Mouse (Mus musculus) neural tube, embryonic 11.5 days (tissue): ENCODE results near the gene Zbed4. TPM values are rescaled to one million over a fixed set of nuclear protein-coding genes. Genes with fewer than 3 reads are reported as not detected.

Experiments
- ATAC-seq: fragments of 200-750 bp; cut with Nextera tagmentation; 2 replicates; pipeline ENCODE4 v1.8.0; 2017; ENCODE audit warnings: moderate number of reproducible peaks, mild to moderate bottlenecking, moderate TSS enrichment, moderate library complexity; ENCODE audit not compliant: insufficient read depth, low FRiP score, low TSS enrichment
- DNase-seq: peaks from one replicate; pipeline ENCODE4 v3.0.0-alpha.2; 2015; ENCODE audit warnings: low spot score
- H3K27ac ChIP-seq: fragments of 300-500 bp; sonication (generic); 2 replicates; pipeline ENCODE4 v1.5.1; 2014; ENCODE audit warnings: low read depth, mild to moderate bottlenecking, low read length
- H3K27me3 ChIP-seq: fragments of 300-500 bp; sonication (generic); 2 replicates; pipeline ENCODE4 v1.6.1; 2014; ENCODE audit warnings: mild to moderate bottlenecking, low read length, mixed read lengths; ENCODE audit not compliant: control insufficient read depth, insufficient read depth
- H3K36me3 ChIP-seq: fragments of 300-500 bp; sonication (generic); 2 replicates; pipeline ENCODE4 v1.6.1; 2014; ENCODE audit warnings: mild to moderate bottlenecking, low read length, moderate library complexity, mixed read lengths; ENCODE audit not compliant: control insufficient read depth, insufficient read depth
- H3K4me1 ChIP-seq: fragments of 300-500 bp; sonication (generic); 2 replicates; pipeline ENCODE4 v1.6.1; 2014; ENCODE audit warnings: low read length, mixed read lengths; ENCODE audit not compliant: control insufficient read depth, insufficient read depth
- H3K4me2 ChIP-seq: fragments of 300-500 bp; sonication (generic); 2 replicates; pipeline ENCODE4 v1.6.1; 2014; ENCODE audit warnings: low read depth, mild to moderate bottlenecking, moderate library complexity
- H3K4me3 ChIP-seq: fragments of 300-500 bp; sonication (generic); 2 replicates; pipeline ENCODE4 v1.5.1; 2014; ENCODE audit warnings: low read depth, low read length
- H3K9ac ChIP-seq: fragments of 300-500 bp; sonication (generic); 2 replicates; pipeline ENCODE4 v1.6.1; 2014; ENCODE audit warnings: mild to moderate bottlenecking, low read length
- H3K9me3 ChIP-seq: fragments of 300-500 bp; sonication (generic); 2 replicates; pipeline ENCODE4 v1.6.1; 2016; ENCODE audit warnings: low read length; ENCODE audit not compliant: control insufficient read depth
- WGBS: fragments of 180-500 bp; shearing (Covaris S2); extraction: QIAGEN DNeasy Blood & Tissue Kit; methylation state at CpG from one replicate; pipeline ENCODE4 v1.1.7; 2014; 5-methylcytosine and 5-hydroxymethylcytosine counted together
- polyA plus RNA-seq: library from polyadenylated mRNA; unstranded; fragments of >200 nt; fragmentation: Nextera tagmentation; extraction: Ambion mirVana; gene quantifications from 2 replicates; pipeline ENCODE4 v1.2.1, GENCODE M21; 2014

The Zbed4 gene
- polyA plus RNA-seq, 1 experiment from 2014 or later = 48.6 TPM

- H3K9me3 ChIP-seq = no peaks in the 10 kb centered on the region
- no peaks in the 10 kb centered on the region for H3K27me3 ChIP-seq
- H3K4me1 ChIP-seq = peaks cover 14% of the 10 kb centered on the region
- no peak overlapping the region for H3K27ac ChIP-seq
- no peak overlapping the region for H3K9ac ChIP-seq
- no peak for ATAC-seq
- DNase-seq = no peak
- H3K36me3 ChIP-seq = peaks cover 16% of the 10 kb centered on the region
- H3K4me3 ChIP-seq = no peak overlapping the region
- WGBS = 82% methylated on average over 7 of the region's 7 CpGs
- H3K4me2 ChIP-seq = no peak overlapping the region
Measured at GRCm38 (mm10) chr15:88821403-88821802, 69.9 kb downstream of the Zbed4 start.

- Histone ChIP-seq H3K9ac (no peak overlapping the region), H3K27ac (no peak overlapping the region), H3K27me3 (no peaks in the 10 kb centered on the region), H3K36me3 (peaks cover 16% of the 10 kb centered on the region), H3K4me1 (peaks cover 14% of the 10 kb centered on the region), H3K9me3 (no peaks in the 10 kb centered on the region), H3K4me3 (no peak overlapping the region), H3K4me2 (no peak overlapping the region)
- DNase-seq (no peak), ATAC-seq (no peak)
- 94% methylated on average over 7 of the region's 7 CpGs for WGBS
Measured at GRCm38 (mm10) chr15:88822513-88822912, 71.1 kb downstream of the Zbed4 start.

- Histone ChIP-seq H3K4me3 (no peak overlapping the region), H3K27me3 (no peaks in the 10 kb centered on the region), H3K9ac (no peak overlapping the region), H3K27ac (no peak overlapping the region), H3K36me3 (peaks cover 16% of the 10 kb centered on the region), H3K9me3 (no peaks in the 10 kb centered on the region), H3K4me2 (no peak overlapping the region), H3K4me1 (peaks cover 13% of the 10 kb centered on the region)
- ATAC-seq = no peak
- no peak for DNase-seq
- WGBS = 94% methylated on average over 5 of the region's 5 CpGs
Measured at GRCm38 (mm10) chr15:88823376-88823775, 71.9 kb downstream of the Zbed4 start.

GRCm38 (mm10) chr15:88827466-88827865 is 76.0 kb downstream of the Zbed4 start:
- Histone ChIP-seq H3K9me3 (no peaks in the 10 kb centered on the region), H3K9ac (no peak overlapping the region), H3K4me2 (no peak overlapping the region), H3K4me3 (no peak overlapping the region), H3K27me3 (no peaks in the 10 kb centered on the region), H3K27ac (no peak overlapping the region), H3K36me3 (peaks cover 12% of the 10 kb centered on the region), H3K4me1 (no peaks in the 10 kb centered on the region)
- ATAC-seq (no peak), DNase-seq (no peak)
- WGBS = 91% methylated on average over 6 of the region's 6 CpGs

GRCm38 (mm10) chr15:88827991-88828799 is 76.7 kb downstream of the Zbed4 start:
- no peak overlapping the region for H3K4me3 ChIP-seq
- no peak overlapping the region for H3K4me2 ChIP-seq
- no peaks in the 10 kb centered on the region for H3K27me3 ChIP-seq
- H3K4me1 ChIP-seq = no peaks in the 10 kb centered on the region
- H3K9me3 ChIP-seq = no peaks in the 10 kb centered on the region
- no peak overlapping the region for H3K27ac ChIP-seq
- DNase-seq (peak; percentile 67), ATAC-seq (peak; percentile 61)
- no peak overlapping the region for H3K9ac ChIP-seq
- 19% methylated on average over 9 of the region's 9 CpGs for WGBS
- H3K36me3 ChIP-seq = peaks cover 10% of the 10 kb centered on the region

GRCm38 (mm10) chr15:88828800-88829705 is 77.6 kb downstream of the Zbed4 start:
- H3K27ac ChIP-seq = no peak overlapping the region
- 58% methylated on average over 17 of the region's 17 CpGs for WGBS

GRCm38 (mm10) chr15:88829791-88830440 is 78.5 kb downstream of the Zbed4 start:
- H3K4me1 ChIP-seq = no peaks in the 10 kb centered on the region
- H3K4me3 ChIP-seq = no peak overlapping the region
- DNase-seq (no peak), ATAC-seq (no peak)
- WGBS = 81% methylated on average over 6 of the region's 6 CpGs
- H3K27me3 ChIP-seq = no peaks in the 10 kb centered on the region
- no peak overlapping the region for H3K27ac ChIP-seq
- no peak overlapping the region for H3K4me2 ChIP-seq
- no peaks in the 10 kb centered on the region for H3K9me3 ChIP-seq
- H3K36me3 ChIP-seq = peaks cover 4% of the 10 kb centered on the region; the same call in 1 of the 2 replicates
- no peak overlapping the region for H3K9ac ChIP-seq

More at GRCm38 (mm10) chr15:88828800-88829705, 77.6 kb downstream of the Zbed4 start:
- DNase-seq (peak; percentile 85), ATAC-seq (peak; percentile 90)
- H3K27me3 ChIP-seq = no peaks in the 10 kb centered on the region
- peaks cover 7% of the 10 kb centered on the region for H3K36me3 ChIP-seq
- no peak overlapping the region for H3K4me2 ChIP-seq
- no peaks in the 10 kb centered on the region for H3K9me3 ChIP-seq
- H3K9ac ChIP-seq = no peak overlapping the region
- no peak overlapping the region for H3K4me3 ChIP-seq
- no peaks in the 10 kb centered on the region for H3K4me1 ChIP-seq

GRCm38 (mm10) chr15:88830696-88831095 is 79.2 kb downstream of the Zbed4 start:
- no peak for ATAC-seq
- Histone ChIP-seq H3K9me3 (no peaks in the 10 kb centered on the region), H3K4me1 (no peaks in the 10 kb centered on the region), H3K36me3 (peaks cover 4% of the 10 kb centered on the region; the same call in 1 of the 2 replicates), H3K4me3 (no peak overlapping the region), H3K9ac (no peak overlapping the region), H3K27me3 (no peaks in the 10 kb centered on the region), H3K4me2 (no peak overlapping the region), H3K27ac (no peak overlapping the region)
- DNase-seq = no peak
- WGBS = 83% methylated on average over 5 of the region's 5 CpGs
